Mouse (Mus musculus) cortical plate, adult 2 months (tissue): ENCODE results near the gene Fbxl22. TPM values are rescaled to one million over a fixed set of nuclear protein-coding genes. Genes with fewer than 3 reads are reported as not detected.
A peak's percentile ranks its signal among the peaks of the same experiment; 100 is the strongest.

Experiments used
- H3K27ac ChIP-seq: fragments of 200-500 bp; 2 replicates; pipeline ENCODE4 v1.5.1; 2012; ENCODE audit warnings: low read length, control low read depth, inconsistent platforms; ENCODE audit not compliant: insufficient read depth
- H3K4me1 ChIP-seq: fragments of 200-500 bp; 2 replicates; pipeline ENCODE4 v1.6.1; 2011; ENCODE audit warnings: low read length; ENCODE audit not compliant: control insufficient read depth, insufficient read depth
- H3K4me3 ChIP-seq: fragments of 200-500 bp; 2 replicates; pipeline ENCODE4 v1.5.1; 2011; ENCODE audit warnings: mild to moderate bottlenecking, low read length, control low read depth; ENCODE audit not compliant: insufficient read depth
- CTCF ChIP-seq: fragments of 200-500 bp; IDR thresholded peaks from 2 replicates; pipeline ENCODE4 v1.5.1; 2011; ENCODE audit warnings: mild to moderate bottlenecking, control low read depth, low read length; ENCODE audit not compliant: insufficient read depth; ENCODE audit errors: extremely low read depth
- POLR2A ChIP-seq: fragments of 200-500 bp; IDR thresholded peaks from 2 replicates; pipeline ENCODE4 v1.6.1; 2011; ENCODE audit warnings: mild to moderate bottlenecking, low read length, control low read depth; ENCODE audit not compliant: insufficient read depth; ENCODE audit errors: extremely low read depth
- polyA plus RNA-seq: library from polyadenylated mRNA; depleted of rRNA; stranded (reverse); fragments of >200 nt; gene quantifications from 2 replicates; pipeline ENCODE4 v1.2.3, GENCODE M21; 2012; rRNA removed

The Fbxl22 gene
- polyA plus RNA-seq, 1 experiment, result 0.40 TPM

GRCm38 (mm10) chr9:66493992-66494391 lies 20.4 kb downstream of the Fbxl22 start:
- no peak for TF ChIP-seq POLR2A
- no peak for TF ChIP-seq CTCF
- no peak overlapping the region for H3K4me3 ChIP-seq
- H3K27ac ChIP-seq, result no peak overlapping the region
- no peaks in the 10 kb centered on the region for H3K4me1 ChIP-seq

- H3K27ac ChIP-seq, result no peak overlapping the region
- H3K4me1 ChIP-seq, result no peaks in the 10 kb centered on the region
- TF ChIP-seq CTCF, result no peak
- TF ChIP-seq POLR2A, result no peak
- no peak overlapping the region for H3K4me3 ChIP-seq
Measured at GRCm38 (mm10) chr9:66492361-66492760, 22.0 kb downstream of the Fbxl22 start.

- Histone ChIP-seq H3K4me3 (no peak overlapping the region), H3K27ac (no peak overlapping the region), H3K4me1 (no peaks in the 10 kb centered on the region)
- TF ChIP-seq POLR2A (no peak), CTCF (no peak)
Measured at GRCm38 (mm10) chr9:66488786-66489185, 25.6 kb downstream of the Fbxl22 start.

GRCm38 (mm10) chr9:66483429-66483828 lies 31.0 kb downstream of the Fbxl22 start:
- no peak for TF ChIP-seq POLR2A
- TF ChIP-seq CTCF, result no peak
- no peaks in the 10 kb centered on the region for H3K4me1 ChIP-seq
- no peak overlapping the region for H3K27ac ChIP-seq

GRCm38 (mm10) chr9:66477785-66478184 lies 36.6 kb downstream of the Fbxl22 start:
- Histone ChIP-seq H3K4me3 (no peak overlapping the region), H3K27ac (no peak overlapping the region), H3K4me1 (no peaks in the 10 kb centered on the region)
- TF ChIP-seq CTCF (no peak), POLR2A (no peak)

More at GRCm38 (mm10) chr9:66483429-66483828, 31.0 kb downstream of the Fbxl22 start:
- no peak overlapping the region for H3K4me3 ChIP-seq

- H3K4me1 ChIP-seq, result no peaks in the 10 kb centered on the region
- TF ChIP-seq POLR2A (no peak), CTCF (peak; percentile 31; the same call in 1 of the 2 replicates)
- H3K4me3 ChIP-seq, result no peak overlapping the region
- H3K27ac ChIP-seq, result no peak overlapping the region
Measured at GRCm38 (mm10) chr9:66465087-66465486, 49.3 kb downstream of the Fbxl22 start.

Other genes starting within 250 kb of the Fbxl22 start
- gene Herc1, start 164.1 kb downstream of the Fbxl22 start, polyA plus RNA-seq, result 64.5 and 68.5 TPM in 2 replicates
- gene Usp3, start 78.5 kb upstream of the Fbxl22 start, polyA plus RNA-seq, result 26.7 and 30.6 TPM in 2 replicates
- 6.0 and 6.5 TPM in 2 replicates for gene Car12, start 199.1 kb upstream of the Fbxl22 start, polyA plus RNA-seq